Mouse (Mus musculus) embryonic facial prominence, embryonic 10.5 days (tissue): ENCODE measurements at regions not wholly inside any gene's neighbourhood (a gene's known extent, or its start where the extent isn't known, plus 50 kb on each side); places are given as distances from the start of the nearest gene placed in this dataset.

Experiments used
- DNase-seq: peaks from one replicate; pipeline ENCODE4 v3.0.0-alpha.2; 2017; ENCODE audit warnings: low spot score
- H3K27ac ChIP-seq: fragments of 300-500 bp; sonication (generic); replicated peaks from 2 replicates; pipeline ENCODE4 v1.5.1; 2016; ENCODE audit warnings: mild to moderate bottlenecking
- H3K27me3 ChIP-seq: fragments of 300-500 bp; sonication (generic); replicated peaks from 2 replicates; pipeline ENCODE4 v1.6.1; 2016; ENCODE audit warnings: low read depth, mild to moderate bottlenecking; ENCODE audit not compliant: poor library complexity, severe bottlenecking
- H3K36me3 ChIP-seq: fragments of 300-500 bp; sonication (generic); replicated peaks from 2 replicates; pipeline ENCODE4 v1.6.1; 2016; ENCODE audit warnings: mild to moderate bottlenecking, moderate library complexity
- H3K4me1 ChIP-seq: fragments of 300-500 bp; sonication (generic); 2 replicates; pipeline ENCODE4 v1.6.1; 2016
- H3K4me3 ChIP-seq: fragments of 300-500 bp; sonication (generic); 2 replicates; pipeline ENCODE4 v1.5.1; 2016; ENCODE audit warnings: mild to moderate bottlenecking, moderate library complexity
- H3K9me3 ChIP-seq: fragments of 300-500 bp; sonication (generic); 2 replicates; pipeline ENCODE4 v1.6.1; 2016; ENCODE audit warnings: mild to moderate bottlenecking
- whole genome bisulfite sequencing: fragments of 180-500 bp; shearing (Covaris S2); methylation state at CpG from one replicate; pipeline ENCODE4 v1.1.7; 2016; 5-methylcytosine and 5-hydroxymethylcytosine counted together

- H3K4me1 ChIP-seq, result no peaks in the 10 kb centered on the region
Observed at GRCm38 (mm10) chr14:58596936-58597335, 526.6 kb downstream of the Fgf9 start.

GRCm38 (mm10) chr14:58581806-58582205 is 511.5 kb downstream of the Fgf9 start:
- no peak overlapping the region for H3K4me3 ChIP-seq
- no peak overlapping the region for H3K27ac ChIP-seq
- H3K9me3 ChIP-seq, result no peaks in the 10 kb centered on the region
- no peaks in the 10 kb centered on the region for H3K4me1 ChIP-seq
- no peak for DNase-seq
- no peaks in the 10 kb centered on the region for H3K27me3 ChIP-seq
- 95% methylated on average over 5 of the region's 5 CpGs for WGBS
- no peaks in the 10 kb centered on the region for H3K36me3 ChIP-seq

More at GRCm38 (mm10) chr14:58596936-58597335, 526.6 kb downstream of the Fgf9 start:
- DNase-seq, result no peak
- H3K27me3 ChIP-seq, result no peaks in the 10 kb centered on the region
- no peaks in the 10 kb centered on the region for H3K36me3 ChIP-seq
- WGBS, result 93% methylated on average over 2 of the region's 2 CpGs
- no peak overlapping the region for H3K27ac ChIP-seq
- H3K4me3 ChIP-seq, result no peak overlapping the region
- H3K9me3 ChIP-seq, result no peaks in the 10 kb centered on the region

GRCm38 (mm10) chr14:58570021-58570420 is 499.7 kb downstream of the Fgf9 start:
- no peaks in the 10 kb centered on the region for H3K27me3 ChIP-seq
- DNase-seq, result no peak
- H3K36me3 ChIP-seq, result no peaks in the 10 kb centered on the region
- no peak overlapping the region for H3K27ac ChIP-seq
- 90% methylated on average over 2 of the region's 2 CpGs for WGBS
- H3K9me3 ChIP-seq, result no peaks in the 10 kb centered on the region
- no peaks in the 10 kb centered on the region for H3K4me1 ChIP-seq
- no peak overlapping the region for H3K4me3 ChIP-seq

- Histone ChIP-seq H3K27me3 (no peaks in the 10 kb centered on the region), H3K4me1 (no peaks in the 10 kb centered on the region)
- no peak for DNase-seq
Observed at GRCm38 (mm10) chr14:58567472-58567871, 497.1 kb downstream of the Fgf9 start.

GRCm38 (mm10) chr14:58563082-58563481 is 492.7 kb downstream of the Fgf9 start:
- Histone ChIP-seq H3K4me1 (no peaks in the 10 kb centered on the region), H3K36me3 (no peaks in the 10 kb centered on the region), H3K9me3 (no peaks in the 10 kb centered on the region), H3K27ac (no peak overlapping the region), H3K27me3 (no peaks in the 10 kb centered on the region), H3K4me3 (no peak overlapping the region)
- 78% methylated on average over 2 of the region's 2 CpGs for WGBS
- DNase-seq, result no peak

More at GRCm38 (mm10) chr14:58567472-58567871, 497.1 kb downstream of the Fgf9 start:
- Histone ChIP-seq H3K27ac (no peak overlapping the region), H3K9me3 (no peaks in the 10 kb centered on the region), H3K4me3 (no peak overlapping the region), H3K36me3 (no peaks in the 10 kb centered on the region)

GRCm38 (mm10) chr14:58550785-58551184 is 480.4 kb downstream of the Fgf9 start:
- 64% methylated on average over 2 of the region's 2 CpGs for WGBS
- H3K4me3 ChIP-seq, result no peak overlapping the region
- H3K36me3 ChIP-seq, result no peaks in the 10 kb centered on the region
- no peaks in the 10 kb centered on the region for H3K27me3 ChIP-seq
- H3K9me3 ChIP-seq, result no peaks in the 10 kb centered on the region
- H3K27ac ChIP-seq, result no peak overlapping the region
- H3K4me1 ChIP-seq, result 0 out of 2 replicates have a peak, but pooled peaks cover under 1% of the 10 kb centered on the region
- no peak for DNase-seq

- WGBS, result 34% methylated on average over 5 of the region's 5 CpGs
- H3K4me1 ChIP-seq, result 0 out of 2 replicates have a peak, but pooled peaks cover 5% of the 10 kb centered on the region
- H3K27ac ChIP-seq, result no peak overlapping the region
- H3K27me3 ChIP-seq, result no peaks in the 10 kb centered on the region
- H3K9me3 ChIP-seq, result no peaks in the 10 kb centered on the region
- H3K36me3 ChIP-seq, result no peaks in the 10 kb centered on the region
- H3K4me3 ChIP-seq, result no peak overlapping the region
- no peak for DNase-seq
Observed at GRCm38 (mm10) chr14:58545778-58546177, 475.4 kb downstream of the Fgf9 start.

GRCm38 (mm10) chr14:58543140-58543767 is 472.9 kb downstream of the Fgf9 start:
- DNase-seq, result no peak
- no peaks in the 10 kb centered on the region for H3K36me3 ChIP-seq
- H3K27me3 ChIP-seq, result no peaks in the 10 kb centered on the region
- no peaks in the 10 kb centered on the region for H3K9me3 ChIP-seq
- no peak overlapping the region for H3K27ac ChIP-seq
- 90% methylated on average over 10 of the region's 10 CpGs for WGBS
- H3K4me1 ChIP-seq, result 0 out of 2 replicates have a peak, but pooled peaks cover 5% of the 10 kb centered on the region
- H3K4me3 ChIP-seq, result no peak overlapping the region

GRCm38 (mm10) chr14:58538135-58538534 is 467.8 kb downstream of the Fgf9 start:
- H3K4me1 ChIP-seq, result no peaks in the 10 kb centered on the region
- H3K36me3 ChIP-seq, result no peaks in the 10 kb centered on the region
- WGBS, result 76% methylated on average over 6 of the region's 6 CpGs
- H3K9me3 ChIP-seq, result no peaks in the 10 kb centered on the region
- no peaks in the 10 kb centered on the region for H3K27me3 ChIP-seq
- no peak for DNase-seq
- no peak overlapping the region for H3K4me3 ChIP-seq
- no peak overlapping the region for H3K27ac ChIP-seq

- Histone ChIP-seq H3K36me3 (no peaks in the 10 kb centered on the region), H3K27ac (no peak overlapping the region), H3K27me3 (0 out of 2 replicates have a peak, but pooled peaks cover 4% of the 10 kb centered on the region), H3K4me1 (peaks cover 14% of the 10 kb centered on the region), H3K4me3 (no peak overlapping the region), H3K9me3 (no peaks in the 10 kb centered on the region)
- DNase-seq, result no peak
- WGBS, result 55% methylated on average over 5 of the region's 5 CpGs
Observed at GRCm38 (mm10) chr14:58520976-58521549, 450.7 kb downstream of the Fgf9 start.

GRCm38 (mm10) chr14:58520384-58520783 is 450.0 kb downstream of the Fgf9 start:
- Histone ChIP-seq H3K27ac (no peak overlapping the region), H3K9me3 (no peaks in the 10 kb centered on the region), H3K4me1 (peaks cover 14% of the 10 kb centered on the region), H3K4me3 (no peak overlapping the region), H3K27me3 (0 out of 2 replicates have a peak, but pooled peaks cover 4% of the 10 kb centered on the region), H3K36me3 (no peaks in the 10 kb centered on the region)
- 70% methylated on average over 5 of the region's 5 CpGs for WGBS
- no peak for DNase-seq

GRCm38 (mm10) chr14:58519086-58519485 is 448.7 kb downstream of the Fgf9 start:
- Histone ChIP-seq H3K27ac (no peak overlapping the region), H3K36me3 (no peaks in the 10 kb centered on the region), H3K9me3 (no peaks in the 10 kb centered on the region), H3K4me1 (peaks cover 14% of the 10 kb centered on the region), H3K27me3 (0 out of 2 replicates have a peak, but pooled peaks cover 4% of the 10 kb centered on the region), H3K4me3 (no peak overlapping the region)
- no peak for DNase-seq
- WGBS, result 81% methylated on average over 1 of the region's 1 CpGs

GRCm38 (mm10) chr14:58516543-58516942 is 446.2 kb downstream of the Fgf9 start:
- 16% methylated on average over 4 of the region's 4 CpGs for WGBS
- Histone ChIP-seq H3K9me3 (no peaks in the 10 kb centered on the region), H3K27me3 (0 out of 2 replicates have a peak, but pooled peaks cover 4% of the 10 kb centered on the region), H3K4me1 (peaks cover 14% of the 10 kb centered on the region), H3K36me3 (no peaks in the 10 kb centered on the region), H3K4me3 (no peak overlapping the region), H3K27ac (no peak overlapping the region)
- DNase-seq, result peak; percentile 23
